Mouse (Mus musculus) hematopoietic stem cell, adult 5-6 weeks (primary cell): ENCODE measurements around the gene Pax5. TPM values are rescaled to one million over a fixed set of nuclear protein-coding genes. Genes with fewer than 3 reads are reported as not detected.

Experiments used
- ATAC-seq, 2 experiments: fragments of 125-278 bp in 1 of 2; replicated peaks in 1 of 2; 2 replicates each; pipeline ENCODE4 v1.8.0; 2016 to 2017; ENCODE audit warnings: inconsistent platforms in 2 of 2, mild to moderate bottlenecking in 2 of 2, moderate number of reproducible peaks in 2 of 2, low read depth in 1 of 2, moderate TSS enrichment in 1 of 2; ENCODE audit not compliant: low FRiP score in 2 of 2, poor library complexity in 2 of 2, severe bottlenecking in 2 of 2, insufficient read depth in 1 of 2, low TSS enrichment in 1 of 2
- total RNA-seq: library from RNA; stranded (forward); fragments of 172-1452, 232-1000 nt; gene quantifications from 2 replicates; pipeline ENCODE4 v1.2.3, GENCODE M21; 2017

Gene Pax5
- total RNA-seq, 1 experiment from 2014 or later, result not detected

DNA sequence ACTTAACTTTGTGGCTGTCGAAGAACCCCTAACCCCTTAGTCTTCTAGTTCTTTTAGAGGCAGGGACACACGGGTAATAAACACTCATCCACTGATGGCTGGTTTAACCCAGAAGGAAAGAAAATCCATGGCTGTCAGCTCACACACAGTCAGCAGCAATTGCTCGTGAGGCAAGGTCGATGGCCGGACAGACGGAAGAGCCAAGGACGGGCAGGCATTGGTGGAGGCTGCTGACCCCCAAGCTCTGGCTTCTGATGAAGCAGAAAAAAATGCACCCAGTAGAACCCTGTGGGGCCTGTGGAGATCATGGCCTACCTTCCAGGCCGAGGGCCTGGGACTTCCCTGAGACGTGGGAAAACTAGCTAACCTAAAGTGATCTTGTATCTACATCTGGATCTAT lies 227.4 kb downstream of the Pax5 start:
- ATAC-seq, result no peak

DNA sequence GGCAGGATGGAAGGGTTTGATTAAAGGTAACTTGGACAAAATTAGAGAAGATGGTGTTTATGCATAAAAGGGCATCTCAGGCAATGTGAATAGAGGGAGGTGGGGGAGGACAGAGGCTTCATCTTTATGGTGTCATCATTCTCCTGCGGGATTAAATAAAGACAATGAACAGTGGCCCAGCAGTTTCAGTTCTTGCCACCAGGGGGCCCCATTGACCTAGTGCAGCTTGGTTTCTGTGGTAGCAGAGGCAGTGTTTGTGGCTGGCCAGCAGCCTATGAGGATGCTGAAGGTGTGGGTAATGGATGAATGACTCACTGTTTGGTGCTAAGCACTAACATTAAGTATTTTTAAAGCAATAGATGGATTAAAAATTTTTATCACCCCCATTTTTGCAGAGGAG lies 230.5 kb downstream of the Pax5 start:
- no peak for ATAC-seq

Other genes starting within 250 kb of the Pax5 start
- 145 and 223 TPM in 2 replicates for gene Zcchc7, start 45.4 kb upstream of the Pax5 start, total RNA-seq